ENCODE assay signal across 10 mouse cellular contexts in genomic region chr4:81563574-81563973, GRCm38 (mm10).
A peak's percentile ranks its signal among the peaks of the same experiment; 100 is the strongest.
DNase-seq lines count a peak whose midpoint lies in the region; ATAC-seq and TF ChIP-seq lines count a peak whose summit lies in the region.
"Had no signal": no experiment of that assay in that cellular context is flagged by ENCODE, and none has a peak within 500 bp of the region (broad histone marks: within the 10 kb centered on the region; RNA-seq: fewer than 3 reads in every experiment).

No protein-coding gene starts in this region.

- DNase-seq in heart, postnatal 36 days = no peak
- peak; percentile 76 for DNase-seq in right cerebral cortex, adult 18-20 months
- no peak for DNase-seq in right cerebral cortex, postnatal 4 days
- no peak for DNase-seq in limb, embryonic 14.5 days (ENCODE audit: low spot score)
- no peak for DNase-seq in spleen, adult 12 weeks (ENCODE audit: low spot score)
- DNase-seq in cerebellum, adult 8-10 months = no peak
- no peak for DNase-seq in liver
- DNase-seq: liver, embryonic 13.5 days had no signal

- peak overlapping the region; percentile 58 for H3K4me2 ChIP-seq in heart, embryonic 13.5 days
- peak overlapping the region; percentile 18; the same call in 1 of the 2 replicates for H3K4me2 ChIP-seq in limb, embryonic 14.5 days (replicated peaks; ENCODE audit: low read depth, low read length, severe bottlenecking)
- H3K4me2 ChIP-seq: liver, embryonic 13.5 days had no signal

- intact Hi-C loops in heart, postnatal 36 days (cut with DNase I) = loop anchor here (5.0 kb wide), 2 partner anchors 386 to 1054 kb away; no protein-coding TSS in a partner anchor

- ATAC-seq in heart, embryonic 13.5 days (ENCODE audit: extremely low read depth, insufficient number of reproducible peaks, low FRiP score, low TSS enrichment) = no peak
- no peak for ATAC-seq in limb, embryonic 14.5 days (ENCODE audit: low FRiP score, low read depth)

- no peak for TF ChIP-seq POLR2A in limb, embryonic 14.5 days (IDR thresholded peaks at IDR 0.05; ENCODE audit: borderline replicate concordance, extremely low read depth, insufficient read depth, insufficient read length)

- no peaks in the 10 kb centered on the region for H3K36me3 ChIP-seq in heart, embryonic 13.5 days
- H3K36me3 ChIP-seq in limb, embryonic 14.5 days (ENCODE audit: control insufficient read depth, insufficient read depth, low read length) = no peaks in the 10 kb centered on the region
- H3K36me3 ChIP-seq: G1E; liver, embryonic 13.5 days had no signal

- peaks cover 47% of the 10 kb centered on the region for H3K4me1 ChIP-seq in heart, embryonic 13.5 days
- peaks cover 55% of the 10 kb centered on the region for H3K4me1 ChIP-seq in limb, embryonic 14.5 days (ENCODE audit: control insufficient read depth, insufficient read depth, low read length)
- H3K4me1 ChIP-seq: liver, embryonic 13.5 days had no signal

- 0 out of 2 replicates have a peak overlapping the region, but pooled peaks have one; percentile 15 for H3K4me3 ChIP-seq in heart, embryonic 13.5 days
- H3K4me3 ChIP-seq in limb, embryonic 14.5 days (replicated peaks; ENCODE audit: low read length) = no peak overlapping the region
- H3K4me3 ChIP-seq: liver, embryonic 13.5 days had no signal

- H3K9me3 ChIP-seq in heart, embryonic 13.5 days = no peaks in the 10 kb centered on the region
- H3K9me3 ChIP-seq in limb, embryonic 14.5 days (ENCODE audit: control insufficient read depth, low read length) = no peaks in the 10 kb centered on the region
- H3K9me3 ChIP-seq: liver, embryonic 13.5 days had no signal

- peak overlapping the region; percentile 48; the same call in 1 of the 2 replicates for H3K9ac ChIP-seq in heart, embryonic 13.5 days
- H3K9ac ChIP-seq in limb, embryonic 14.5 days (ENCODE audit: low read depth, low read length, severe bottlenecking) = no peak overlapping the region
- H3K9ac ChIP-seq: liver, embryonic 13.5 days had no signal

- H3K27me3 ChIP-seq in heart, embryonic 13.5 days (replicated peaks) = no peaks in the 10 kb centered on the region
- no peaks in the 10 kb centered on the region for H3K27me3 ChIP-seq in limb, embryonic 14.5 days (ENCODE audit: control insufficient read depth, insufficient read depth, low read length)
- H3K27me3 ChIP-seq: liver, embryonic 13.5 days had no signal

- H3K27ac ChIP-seq in heart, embryonic 13.5 days (replicated peaks) = peak overlapping the region; percentile 71
- peak overlapping the region; percentile 67 for H3K27ac ChIP-seq in limb, embryonic 14.5 days (replicated peaks; ENCODE audit: low read depth, low read length)
- H3K27ac ChIP-seq: liver, embryonic 13.5 days had no signal

- 24% methylated on average over 10 of the region's 10 CpGs for WGBS in heart, embryonic 13.5 days
- 12% methylated on average over 10 of the region's 10 CpGs for WGBS in limb, embryonic 14.5 days
